Mouse (Mus musculus) hindbrain, embryonic 11.5 days (tissue): ENCODE results near the gene Dcaf8. TPM values are rescaled to one million over a fixed set of nuclear protein-coding genes. Genes with fewer than 3 reads are reported as not detected.

Source experiments
- ATAC-seq: fragments of 200-750 bp; cut with Nextera tagmentation; 2 replicates; pipeline ENCODE4 v1.8.0; 2017; ENCODE audit warnings: mild to moderate bottlenecking, moderate TSS enrichment, moderate library complexity; ENCODE audit not compliant: low FRiP score
- DNase-seq: peaks from one replicate; pipeline ENCODE4 v3.0.0-alpha.2; 2015; ENCODE audit warnings: low spot score
- H3K27ac ChIP-seq: fragments of 300-500 bp; sonication (generic); 2 replicates; pipeline ENCODE4 v1.5.1; 2014; ENCODE audit warnings: mild to moderate bottlenecking, low read depth, low read length
- H3K27me3 ChIP-seq: fragments of 300-500 bp; sonication (generic); 2 replicates; pipeline ENCODE4 v1.6.1; 2014; ENCODE audit warnings: mild to moderate bottlenecking, low read length, moderate library complexity, mixed read lengths; ENCODE audit not compliant: control insufficient read depth, insufficient read depth
- H3K36me3 ChIP-seq: fragments of 300-500 bp; sonication (generic); 2 replicates; pipeline ENCODE4 v1.6.1; 2014; ENCODE audit warnings: mild to moderate bottlenecking, low read length, moderate library complexity, mixed read lengths; ENCODE audit not compliant: control insufficient read depth, insufficient read depth
- H3K4me1 ChIP-seq: fragments of 300-500 bp; sonication (generic); replicated peaks from 2 replicates; pipeline ENCODE4 v1.6.1; 2014; ENCODE audit warnings: low read length, mixed read lengths; ENCODE audit not compliant: control insufficient read depth, insufficient read depth
- H3K4me2 ChIP-seq: fragments of 300-500 bp; sonication (generic); replicated peaks from 2 replicates; pipeline ENCODE4 v1.6.1; 2014; ENCODE audit warnings: mild to moderate bottlenecking, low read depth, low read length
- H3K4me3 ChIP-seq: fragments of 300-500 bp; sonication (generic); 2 replicates; pipeline ENCODE4 v1.5.1; 2014; ENCODE audit warnings: low read depth, low read length
- H3K9ac ChIP-seq: fragments of 300-500 bp; sonication (generic); 2 replicates; pipeline ENCODE4 v1.6.1; 2014; ENCODE audit warnings: low read depth, low read length
- H3K9me3 ChIP-seq: fragments of 300-500 bp; sonication (generic); 2 replicates; pipeline ENCODE4 v1.6.1; 2016; ENCODE audit warnings: low read length; ENCODE audit not compliant: control insufficient read depth
- WGBS: fragments of 180-500 bp; shearing (Covaris S2); extraction: QIAGEN DNeasy Blood & Tissue Kit; methylation state at CpG from one replicate; pipeline ENCODE4 v1.1.7; 2014; 5-methylcytosine and 5-hydroxymethylcytosine counted together
- polyA plus RNA-seq: library from polyadenylated mRNA; unstranded; fragments of >200 nt; fragmentation: Nextera tagmentation; extraction: Ambion mirVana; gene quantifications from 2 replicates; pipeline ENCODE4 v1.2.1, GENCODE M21; 2014

Gene Dcaf8
- polyA plus RNA-seq, 1 experiment from 2014 or later: 87.8 TPM

DNA sequence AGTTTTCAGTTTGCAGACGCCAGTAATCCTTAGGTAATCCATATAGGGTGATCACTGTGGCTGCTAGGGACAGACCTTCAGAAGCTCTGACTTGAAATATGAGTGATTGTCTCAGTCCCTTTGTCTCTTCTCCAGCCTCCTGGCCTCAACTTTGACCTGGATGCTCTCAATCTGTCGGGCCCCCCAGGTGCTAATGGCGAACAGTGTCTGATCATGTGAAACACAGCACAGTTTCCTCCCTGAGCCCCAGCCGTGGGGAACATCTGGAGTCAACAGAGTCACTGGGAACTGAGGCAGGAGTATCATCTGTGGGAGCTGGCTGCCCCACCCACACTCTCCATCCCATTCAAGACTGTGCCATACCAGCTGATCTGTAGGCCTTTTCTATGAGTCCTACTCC is 13.8 kb upstream of the Dcaf8 start:
- H3K4me2 ChIP-seq: no peak overlapping the region
- H3K27ac ChIP-seq: no peak overlapping the region
- no peaks in the 10 kb centered on the region for H3K27me3 ChIP-seq
- no peak overlapping the region for H3K4me3 ChIP-seq
- peaks cover 23% of the 10 kb centered on the region for H3K36me3 ChIP-seq
- H3K4me1 ChIP-seq: no peaks in the 10 kb centered on the region
- 85% methylated on average over 4 of the region's 4 CpGs for WGBS
- no peak for ATAC-seq
- no peak overlapping the region for H3K9ac ChIP-seq
- H3K9me3 ChIP-seq: no peaks in the 10 kb centered on the region
- DNase-seq: no peak

- no peak overlapping the region for H3K4me3 ChIP-seq
These were observed 7.7 kb upstream of the Dcaf8 start for GRCm38 (mm10) chr1:172140160-172140559.

GRCm38 (mm10) chr1:172140825-172141224 is 7.1 kb upstream of the Dcaf8 start:
- Histone ChIP-seq H3K9me3 (no peaks in the 10 kb centered on the region), H3K9ac (no peak overlapping the region), H3K36me3 (no peaks in the 10 kb centered on the region; the same call in 1 of the 2 replicates), H3K27me3 (no peaks in the 10 kb centered on the region), H3K4me3 (no peak overlapping the region), H3K4me2 (no peak overlapping the region), H3K4me1 (no peaks in the 10 kb centered on the region), H3K27ac (no peak overlapping the region)
- WGBS: 79% methylated on average over 1 of the region's 1 CpGs
- DNase-seq (no peak), ATAC-seq (no peak)

More at GRCm38 (mm10) chr1:172140160-172140559, 7.7 kb upstream of the Dcaf8 start:
- Histone ChIP-seq H3K27me3 (no peaks in the 10 kb centered on the region), H3K4me2 (no peak overlapping the region), H3K36me3 (no peaks in the 10 kb centered on the region; the same call in 1 of the 2 replicates), H3K9me3 (no peaks in the 10 kb centered on the region), H3K4me1 (no peaks in the 10 kb centered on the region), H3K9ac (no peak overlapping the region), H3K27ac (no peak overlapping the region)
- WGBS: 76% methylated on average over 2 of the region's 2 CpGs
- ATAC-seq (no peak), DNase-seq (no peak)

DNA sequence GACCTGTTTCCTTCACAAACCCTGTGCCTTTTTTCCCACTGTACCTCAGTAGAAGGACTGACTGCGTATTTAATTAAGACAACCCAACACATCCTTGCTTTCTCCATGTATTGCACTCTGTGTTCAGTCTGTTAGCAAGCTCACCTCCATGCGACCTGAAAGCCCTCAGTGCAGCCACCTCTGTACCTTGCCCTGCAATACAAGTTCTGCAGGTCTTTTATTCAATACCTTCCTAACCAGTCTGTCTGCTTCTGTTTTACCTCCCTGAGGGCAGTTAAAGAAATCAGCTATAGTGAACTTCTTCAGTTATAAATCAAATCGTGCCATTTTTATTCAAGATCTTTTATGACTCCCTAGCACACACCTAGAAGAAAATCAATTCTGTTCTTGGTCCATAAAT is 6.4 kb upstream of the Dcaf8 start:
- H3K9me3 ChIP-seq: no peaks in the 10 kb centered on the region
- H3K27ac ChIP-seq: no peak overlapping the region
- H3K27me3 ChIP-seq: no peaks in the 10 kb centered on the region
- WGBS: 77% methylated on average over 3 of the region's 3 CpGs
- DNase-seq: no peak
- H3K4me3 ChIP-seq: no peak overlapping the region
- no peaks in the 10 kb centered on the region for H3K36me3 ChIP-seq
- no peak for ATAC-seq
- no peak overlapping the region for H3K9ac ChIP-seq
- no peaks in the 10 kb centered on the region for H3K4me1 ChIP-seq
- no peak overlapping the region for H3K4me2 ChIP-seq

GRCm38 (mm10) chr1:172143570-172143969 is 4.3 kb upstream of the Dcaf8 start:
- no peaks in the 10 kb centered on the region for H3K36me3 ChIP-seq
- DNase-seq (peak; percentile 69), ATAC-seq (no peak)
- H3K27ac ChIP-seq: no peak overlapping the region
- WGBS: 30% methylated on average over 1 of the region's 1 CpGs
- no peaks in the 10 kb centered on the region for H3K4me1 ChIP-seq
- no peak overlapping the region for H3K9ac ChIP-seq
- no peaks in the 10 kb centered on the region for H3K27me3 ChIP-seq
- no peak overlapping the region for H3K4me3 ChIP-seq
- no peak overlapping the region for H3K4me2 ChIP-seq
- no peaks in the 10 kb centered on the region for H3K9me3 ChIP-seq

DNA sequence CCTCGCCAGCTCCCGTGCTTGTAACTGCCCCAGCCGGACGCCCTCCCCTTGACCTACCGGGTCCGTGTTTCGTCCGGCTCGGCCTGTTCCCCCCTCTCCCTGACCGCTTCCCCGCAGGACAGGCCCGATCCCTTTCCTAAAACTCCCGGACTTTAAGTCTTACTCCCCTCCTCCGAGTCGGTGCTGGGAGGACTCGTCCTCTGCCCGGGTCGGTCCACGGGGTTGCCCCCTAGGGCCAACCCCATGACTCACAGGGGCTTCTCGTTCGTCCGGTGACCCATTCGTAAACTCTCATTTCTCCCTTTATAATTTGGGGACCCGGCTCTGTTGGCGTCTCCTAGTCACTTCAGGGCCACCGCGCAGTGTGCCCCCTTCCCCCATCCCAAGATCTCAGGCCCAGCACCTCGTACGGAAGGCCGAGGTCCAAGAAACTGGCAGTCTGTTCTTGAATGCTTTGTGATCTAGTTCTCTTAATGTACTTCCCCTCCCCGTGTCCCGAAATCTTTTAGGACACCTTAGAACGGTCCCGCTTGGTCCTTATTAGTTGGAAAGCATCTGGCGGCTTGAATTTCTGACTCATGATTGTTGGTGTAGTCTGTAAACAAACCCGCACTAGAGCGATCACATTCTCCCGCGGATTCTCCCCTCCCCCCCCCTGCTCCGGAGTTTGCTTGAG is 533 bp downstream of the Dcaf8 start:
- H3K36me3 ChIP-seq: no peaks in the 10 kb centered on the region
- peak; percentile 80 for ATAC-seq
- peak overlapping the region; percentile 64 for H3K4me2 ChIP-seq
- peaks cover 3% of the 10 kb centered on the region; the same call in 1 of the 2 replicates for H3K4me1 ChIP-seq
- H3K27me3 ChIP-seq: no peaks in the 10 kb centered on the region
- H3K9me3 ChIP-seq: no peaks in the 10 kb centered on the region
- under 1% methylated on average over 40 of the region's 40 CpGs for WGBS
- peak overlapping the region; percentile 93 for H3K4me3 ChIP-seq
- DNase-seq: peak; percentile 73
- peak overlapping the region; percentile 95 for H3K27ac ChIP-seq
- peak overlapping the region; percentile 98 for H3K9ac ChIP-seq

DNA sequence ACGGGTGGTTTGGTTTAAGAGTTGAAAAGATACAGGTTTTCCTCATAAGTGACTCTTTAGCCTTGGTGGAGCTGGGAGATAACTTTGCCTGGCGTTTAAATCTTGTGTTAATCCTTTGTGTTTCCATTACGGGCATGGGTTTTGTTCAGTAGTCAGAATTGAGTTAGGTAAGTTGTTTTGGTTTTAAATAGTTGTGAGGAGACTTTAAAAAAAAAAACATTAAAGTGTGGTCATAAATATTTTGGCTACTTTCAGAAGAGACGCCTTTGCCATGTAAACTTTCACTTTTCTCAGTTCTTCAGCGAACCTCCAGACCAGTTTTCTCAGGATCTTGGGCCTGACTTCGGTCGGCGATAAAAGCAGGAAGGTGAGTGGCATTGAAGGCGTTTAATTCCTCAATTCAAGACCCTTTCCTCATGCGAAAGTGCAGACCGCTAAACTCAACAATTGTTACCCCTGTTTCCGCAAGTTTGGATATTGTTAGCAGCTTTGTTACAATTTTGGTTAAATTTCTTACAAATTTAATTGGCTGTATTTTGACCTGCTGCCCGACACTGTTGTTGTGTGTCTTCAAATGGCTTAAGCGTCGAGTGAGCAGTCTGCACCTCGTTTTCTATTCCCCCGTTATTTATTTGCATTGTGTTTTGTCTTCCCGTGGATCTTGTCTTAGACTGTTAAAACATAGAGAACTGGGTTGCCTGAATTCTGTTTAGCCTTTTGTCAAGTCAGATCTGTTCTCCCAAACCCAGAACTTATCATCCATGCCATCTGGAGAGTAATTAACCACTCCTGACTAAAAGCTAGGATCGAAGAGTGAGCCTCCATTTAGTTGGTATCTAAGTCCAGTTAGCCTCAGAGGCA is 1.3 kb downstream of the Dcaf8 start:
- peak overlapping the region; percentile 95; the same call in 1 of the 2 replicates for H3K27ac ChIP-seq
- H3K4me1 ChIP-seq: peaks cover 3% of the 10 kb centered on the region; the same call in 1 of the 2 replicates
- H3K27me3 ChIP-seq: no peaks in the 10 kb centered on the region
- DNase-seq (peak; percentile 12), ATAC-seq (no peak)
- no peaks in the 10 kb centered on the region for H3K9me3 ChIP-seq
- peak overlapping the region; percentile 93 for H3K4me3 ChIP-seq
- 25% methylated on average over 19 of the region's 19 CpGs for WGBS
- H3K36me3 ChIP-seq: no peaks in the 10 kb centered on the region
- peak overlapping the region; percentile 98 for H3K9ac ChIP-seq
- H3K4me2 ChIP-seq: peak overlapping the region; percentile 64

DNA sequence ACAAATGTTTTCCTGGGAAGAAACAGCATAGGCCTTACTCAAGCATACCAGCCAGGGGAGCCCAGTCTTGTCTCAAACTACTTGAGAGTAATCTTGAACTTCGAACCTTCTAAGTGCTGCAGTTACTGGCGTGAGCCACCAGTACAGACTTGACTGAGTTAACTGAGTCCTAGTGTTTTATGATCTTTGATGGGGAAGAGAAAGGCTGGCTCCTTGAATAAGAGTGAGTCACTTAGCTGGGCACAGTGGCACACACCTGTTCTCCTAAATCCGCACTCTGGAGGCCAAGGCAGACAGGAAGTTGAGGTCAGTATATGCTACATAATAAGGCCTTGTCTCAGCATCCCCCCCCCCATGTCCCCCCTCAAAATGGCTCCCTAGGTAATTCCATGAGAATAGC is 6.7 kb downstream of the Dcaf8 start:
- 94% methylated on average over 3 of the region's 3 CpGs for WGBS
- ATAC-seq: no peak

More for the DNA sequence above, 6.7 kb downstream of the Dcaf8 start:
- Histone ChIP-seq H3K36me3 (no peaks in the 10 kb centered on the region), H3K4me3 (no peak overlapping the region), H3K4me1 (no peaks in the 10 kb centered on the region), H3K9ac (no peak overlapping the region), H3K4me2 (no peak overlapping the region), H3K27me3 (no peaks in the 10 kb centered on the region), H3K27ac (no peak overlapping the region), H3K9me3 (no peaks in the 10 kb centered on the region)
- no peak for DNase-seq
